Mouse (Mus musculus): Measurements from ENCODE around the gene Megf11.

Gene Megf11

GRCm38 (mm10) chr9:64514826-64515225 lies 129.4 kb downstream of the Megf11 start:
- DNase-seq (ENCODE audit: extremely low read depth, insufficient read length, low spot score), result no peak

GRCm38 (mm10) chr9:64519921-64520746 lies 134.7 kb downstream of the Megf11 start:
- no peak for DNase-seq (ENCODE audit: extremely low read depth, insufficient read length, low spot score)

GRCm38 (mm10) chr9:64520747-64521283 lies 135.4 kb downstream of the Megf11 start:
- DNase-seq (ENCODE audit: extremely low read depth, insufficient read length, low spot score), result no peak

- DNase-seq (ENCODE audit: extremely low read depth, insufficient read length, low spot score), result no peak
Observed at GRCm38 (mm10) chr9:64523264-64524045, 138.0 kb downstream of the Megf11 start.

- DNase-seq (ENCODE audit: extremely low read depth, insufficient read length, low spot score), result no peak
Observed at GRCm38 (mm10) chr9:64528061-64528460, 142.6 kb downstream of the Megf11 start.

GRCm38 (mm10) chr9:64528595-64528994 lies 143.2 kb downstream of the Megf11 start:
- no peak for DNase-seq (ENCODE audit: extremely low read depth, insufficient read length, low spot score)

GRCm38 (mm10) chr9:64531935-64532334 lies 146.5 kb downstream of the Megf11 start:
- no peak for DNase-seq (ENCODE audit: extremely low read depth, insufficient read length, low spot score)

GRCm38 (mm10) chr9:64532711-64533242 lies 147.4 kb downstream of the Megf11 start:
- no peak for DNase-seq (ENCODE audit: extremely low read depth, insufficient read length, low spot score)

GRCm38 (mm10) chr9:64533488-64534119 lies 148.2 kb downstream of the Megf11 start:
- no peak for DNase-seq (ENCODE audit: extremely low read depth, insufficient read length, low spot score)

GRCm38 (mm10) chr9:64534313-64534712 lies 148.9 kb downstream of the Megf11 start:
- no peak for DNase-seq (ENCODE audit: extremely low read depth, insufficient read length, low spot score)

- DNase-seq (ENCODE audit: extremely low read depth, insufficient read length, low spot score), result no peak
Observed at GRCm38 (mm10) chr9:64534856-64535539, 149.6 kb downstream of the Megf11 start.

- no peak for DNase-seq (ENCODE audit: extremely low read depth, insufficient read length, low spot score)
Observed at GRCm38 (mm10) chr9:64537821-64538220, 152.4 kb downstream of the Megf11 start.

GRCm38 (mm10) chr9:64542246-64542645 lies 156.8 kb downstream of the Megf11 start:
- DNase-seq (ENCODE audit: extremely low read depth, insufficient read length, low spot score), result no peak

- DNase-seq (ENCODE audit: extremely low read depth, insufficient read length, low spot score), result no peak
Observed at GRCm38 (mm10) chr9:64543125-64543524, 157.7 kb downstream of the Megf11 start.

- DNase-seq (ENCODE audit: extremely low read depth, insufficient read length, low spot score), result no peak
Observed at GRCm38 (mm10) chr9:64546344-64546991, 161.0 kb downstream of the Megf11 start.

- no peak for DNase-seq (ENCODE audit: extremely low read depth, insufficient read length, low spot score)
Observed at GRCm38 (mm10) chr9:64548332-64548731, 162.9 kb downstream of the Megf11 start.

GRCm38 (mm10) chr9:64551307-64551706 lies 165.9 kb downstream of the Megf11 start:
- DNase-seq (ENCODE audit: extremely low read depth, insufficient read length, low spot score), result no peak

- no peak for DNase-seq (ENCODE audit: extremely low read depth, insufficient read length, low spot score)
Observed at GRCm38 (mm10) chr9:64552046-64552445, 166.6 kb downstream of the Megf11 start.

- DNase-seq (ENCODE audit: extremely low read depth, insufficient read length, low spot score), result no peak
Observed at GRCm38 (mm10) chr9:64553441-64553840, 168.0 kb downstream of the Megf11 start.

- DNase-seq (ENCODE audit: extremely low read depth, insufficient read length, low spot score), result no peak
Observed at GRCm38 (mm10) chr9:64555620-64556019, 170.2 kb downstream of the Megf11 start.

All from 3134 (cell line).